Mouse (Mus musculus): Measurements from ENCODE around the gene Qk. TPM values are rescaled to one million over a fixed set of nuclear protein-coding genes. Genes with fewer than 3 reads are reported as not detected.
A peak's percentile ranks its signal among the peaks of the same experiment; 100 is the strongest.

The Qk gene
- polyA plus RNA-seq, 1 experiment, result 278 TPM

DNA sequence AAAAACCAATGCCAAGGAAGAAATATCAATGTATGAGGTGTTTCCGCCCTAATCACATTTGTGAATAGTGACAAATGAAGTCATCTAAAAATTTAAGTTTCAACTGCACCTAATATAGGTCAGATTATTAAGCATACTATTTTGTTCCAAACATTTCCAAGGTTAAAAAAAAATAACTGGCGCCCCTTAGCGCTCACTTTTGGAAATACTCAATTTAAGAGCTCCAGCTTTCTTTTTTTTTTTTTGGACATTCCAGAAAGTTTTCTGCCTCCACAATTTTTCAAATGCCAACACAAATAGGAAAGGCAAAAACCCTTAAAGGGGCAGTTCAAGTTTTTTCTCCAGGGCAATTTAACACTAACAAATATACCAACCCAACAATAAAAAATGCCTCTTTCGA is 2.5 kb downstream of the Qk start:
- WGBS, result 2% methylated on average over 4 of the region's 4 CpGs
- DNase-seq, result peak in 1 of 2 experiments; percentile 71
- TF ChIP-seq POLR2A (IDR thresholded peaks at IDR 0.05; ENCODE audit: borderline replicate concordance, insufficient read depth, low read length) (no peak), CTCF (IDR thresholded peaks at IDR 0.05; ENCODE audit: borderline replicate concordance, insufficient read depth, low read depth, low read length) (peak; percentile 22; the same call in 1 of the 2 replicates)
- Histone ChIP-seq H3K4me1 (ENCODE audit: control insufficient read depth, insufficient read depth, low read length) (peaks cover 5% of the 10 kb centered on the region; the same call in 1 of the 2 replicates), H3K4me3 (replicated peaks; ENCODE audit: insufficient read depth, low read depth, low read length) (peak overlapping the region; percentile 95), H3K27me3 (ENCODE audit: control insufficient read depth, insufficient read depth, low read length) (no peaks in the 10 kb centered on the region), H3K27ac (ENCODE audit: insufficient read depth, low read length) (no peak overlapping the region)

DNA sequence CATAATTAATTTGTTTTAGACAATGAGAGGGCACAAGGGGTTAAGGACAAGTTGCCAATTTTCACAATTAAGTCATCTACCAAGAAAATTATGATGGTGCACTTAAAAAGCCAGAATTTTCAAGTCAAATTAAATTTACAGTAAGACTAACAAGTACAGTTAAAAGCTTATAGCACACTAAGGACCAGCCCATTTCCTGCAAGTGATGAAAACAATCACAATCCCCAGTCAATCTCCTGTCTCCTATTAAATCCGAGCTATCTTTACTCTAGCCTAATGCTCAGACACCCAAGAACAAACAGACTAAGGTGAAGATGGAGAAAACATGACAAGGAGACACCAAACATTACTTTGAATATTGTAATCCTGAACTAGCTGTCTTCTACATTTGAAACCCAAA is 3.2 kb downstream of the Qk start:
- H3K4me3 ChIP-seq (replicated peaks; ENCODE audit: insufficient read depth, low read depth, low read length), result peak overlapping the region; percentile 48
- no peak overlapping the region for H3K27ac ChIP-seq (ENCODE audit: insufficient read depth, low read length)
- no peak for DNase-seq
- H3K4me1 ChIP-seq (ENCODE audit: control insufficient read depth, insufficient read depth, low read length), result peaks cover 5% of the 10 kb centered on the region; the same call in 1 of the 2 replicates
- TF ChIP-seq CTCF (IDR thresholded peaks at IDR 0.05; ENCODE audit: borderline replicate concordance, insufficient read depth, low read depth, low read length) (no peak), POLR2A (IDR thresholded peaks at IDR 0.05; ENCODE audit: borderline replicate concordance, insufficient read depth, low read length) (no peak)
- H3K27me3 ChIP-seq (ENCODE audit: control insufficient read depth, insufficient read depth, low read length), result no peaks in the 10 kb centered on the region
- WGBS, result 6% methylated on average over 1 of the region's 1 CpGs

DNA sequence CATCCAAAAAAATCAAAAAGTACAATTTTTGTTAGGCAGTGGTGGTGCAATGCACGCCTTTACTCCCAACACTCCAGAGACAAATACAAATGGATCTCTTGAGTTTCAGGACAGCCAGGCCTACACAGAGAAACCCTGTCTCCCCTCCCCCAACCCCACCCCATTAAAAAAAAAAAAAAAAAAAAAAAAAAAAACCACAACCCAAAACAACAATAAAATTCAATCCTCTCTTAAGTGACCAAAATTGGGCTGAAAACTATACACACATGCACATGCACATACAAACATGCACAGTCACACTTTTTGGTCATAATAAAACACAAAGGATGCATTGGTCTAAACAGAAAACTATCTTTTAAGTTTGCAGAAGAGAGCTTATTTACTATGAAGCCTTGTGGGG is 9.6 kb downstream of the Qk start:
- TF ChIP-seq POLR2A (IDR thresholded peaks at IDR 0.05; ENCODE audit: borderline replicate concordance, insufficient read depth, low read length) (no peak), CTCF (IDR thresholded peaks at IDR 0.05; ENCODE audit: borderline replicate concordance, insufficient read depth, low read depth, low read length) (no peak)
- 83% methylated on average over 1 of the region's 1 CpGs for WGBS
- H3K27me3 ChIP-seq (ENCODE audit: control insufficient read depth, insufficient read depth, low read length), result no peaks in the 10 kb centered on the region
- peaks cover 9% of the 10 kb centered on the region for H3K4me1 ChIP-seq (ENCODE audit: control insufficient read depth, insufficient read depth, low read length)
- DNase-seq, result no peak
- H3K27ac ChIP-seq (ENCODE audit: insufficient read depth, low read length), result no peak overlapping the region
- no peak overlapping the region for H3K4me3 ChIP-seq (replicated peaks; ENCODE audit: insufficient read depth, low read depth, low read length)

DNA sequence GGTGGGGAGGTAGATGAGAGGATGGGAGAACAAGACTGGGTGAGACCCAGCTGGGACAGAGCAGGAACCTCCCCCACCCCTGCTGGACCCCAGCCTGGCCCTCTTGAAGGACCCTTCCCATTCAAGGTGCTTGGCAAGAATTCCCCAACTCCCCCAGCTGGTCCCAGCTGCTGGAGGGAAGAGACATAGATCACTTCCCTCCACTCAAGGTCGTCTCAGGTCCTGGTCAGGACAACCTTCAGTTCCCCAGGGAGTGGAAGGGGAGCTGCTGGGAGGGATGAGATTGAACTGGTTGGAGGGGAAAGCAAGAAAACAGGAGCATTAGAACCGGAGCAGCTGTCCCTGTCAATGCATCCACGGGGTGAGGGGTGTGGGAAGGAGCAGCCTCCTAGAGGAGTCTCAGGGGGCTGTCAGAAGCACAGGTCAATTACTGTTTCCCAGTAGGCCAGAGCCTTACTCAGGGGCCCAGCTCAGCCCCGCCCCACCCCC is 10.5 kb downstream of the Qk start:
- H3K4me3 ChIP-seq (replicated peaks; ENCODE audit: insufficient read depth, low read depth, low read length), result peak overlapping the region; percentile 10
- WGBS, result 32% methylated on average over 4 of the region's 4 CpGs
- TF ChIP-seq CTCF (IDR thresholded peaks at IDR 0.05; ENCODE audit: borderline replicate concordance, insufficient read depth, low read depth, low read length) (no peak), POLR2A (IDR thresholded peaks at IDR 0.05; ENCODE audit: borderline replicate concordance, insufficient read depth, low read length) (no peak)
- peaks cover 6% of the 10 kb centered on the region for H3K4me1 ChIP-seq (ENCODE audit: control insufficient read depth, insufficient read depth, low read length)
- no peak overlapping the region for H3K27ac ChIP-seq (ENCODE audit: insufficient read depth, low read length)
- no peaks in the 10 kb centered on the region for H3K27me3 ChIP-seq (ENCODE audit: control insufficient read depth, insufficient read depth, low read length)
- no peak for DNase-seq

DNA sequence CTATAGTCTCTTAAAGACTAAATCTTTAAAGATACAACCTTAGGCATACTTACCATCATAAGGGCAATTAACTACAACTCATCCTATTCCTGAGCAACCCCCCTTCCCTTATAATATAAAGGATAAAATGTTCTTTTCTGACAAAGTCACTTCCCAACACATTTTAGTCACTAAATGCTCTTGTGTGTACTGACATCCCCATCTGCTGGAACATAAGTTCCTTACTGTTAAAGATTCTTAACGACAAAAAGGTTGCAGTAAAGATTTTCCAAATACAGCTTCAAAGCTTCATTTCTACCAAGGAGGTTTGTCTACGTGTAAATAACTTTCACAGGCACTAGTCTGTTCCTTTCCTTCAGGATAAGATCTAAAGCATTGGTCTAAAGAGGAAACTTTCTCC is 13.2 kb downstream of the Qk start:
- 31% methylated on average over 2 of the region's 2 CpGs for WGBS
- Histone ChIP-seq H3K27ac (ENCODE audit: insufficient read depth, low read length) (no peak overlapping the region), H3K27me3 (ENCODE audit: control insufficient read depth, insufficient read depth, low read length) (no peaks in the 10 kb centered on the region), H3K4me1 (ENCODE audit: control insufficient read depth, insufficient read depth, low read length) (peaks cover 4% of the 10 kb centered on the region), H3K4me3 (replicated peaks; ENCODE audit: insufficient read depth, low read depth, low read length) (no peak overlapping the region)
- TF ChIP-seq CTCF (IDR thresholded peaks at IDR 0.05; ENCODE audit: borderline replicate concordance, insufficient read depth, low read depth, low read length), result no peak
- TF ChIP-seq POLR2A (IDR thresholded peaks at IDR 0.05; ENCODE audit: borderline replicate concordance, insufficient read depth, low read length), result no peak
- DNase-seq, result no peak

DNA sequence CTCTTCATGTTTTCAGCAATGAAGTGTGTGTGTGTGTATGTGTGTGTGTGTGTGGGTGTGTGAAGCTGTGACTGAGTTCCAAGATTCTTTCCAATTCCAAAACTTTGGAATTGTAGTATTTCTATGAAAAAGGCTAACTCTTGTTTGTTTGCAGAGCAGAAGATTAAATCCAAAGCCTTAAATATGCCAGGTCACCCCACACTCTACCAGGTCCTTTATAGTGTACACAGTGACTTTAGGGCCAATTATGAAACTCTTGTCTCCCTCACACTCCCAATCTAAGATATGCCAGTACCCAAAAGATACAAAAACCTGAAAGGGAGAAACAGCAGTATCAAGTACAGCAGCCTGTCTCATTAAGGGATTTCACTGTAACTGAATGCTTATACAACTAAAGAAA is 15.7 kb downstream of the Qk start:
- no peak for DNase-seq
- no peaks in the 10 kb centered on the region for H3K27me3 ChIP-seq (ENCODE audit: control insufficient read depth, insufficient read depth, low read length)
- H3K27ac ChIP-seq (ENCODE audit: insufficient read depth, low read length), result no peak overlapping the region
- TF ChIP-seq POLR2A (IDR thresholded peaks at IDR 0.05; ENCODE audit: borderline replicate concordance, insufficient read depth, low read length) (no peak), CTCF (IDR thresholded peaks at IDR 0.05; ENCODE audit: borderline replicate concordance, insufficient read depth, low read depth, low read length) (no peak)
- H3K4me1 ChIP-seq (ENCODE audit: control insufficient read depth, insufficient read depth, low read length), result peaks cover under 1% of the 10 kb centered on the region
- H3K4me3 ChIP-seq (replicated peaks; ENCODE audit: insufficient read depth, low read depth, low read length), result no peak overlapping the region

DNA sequence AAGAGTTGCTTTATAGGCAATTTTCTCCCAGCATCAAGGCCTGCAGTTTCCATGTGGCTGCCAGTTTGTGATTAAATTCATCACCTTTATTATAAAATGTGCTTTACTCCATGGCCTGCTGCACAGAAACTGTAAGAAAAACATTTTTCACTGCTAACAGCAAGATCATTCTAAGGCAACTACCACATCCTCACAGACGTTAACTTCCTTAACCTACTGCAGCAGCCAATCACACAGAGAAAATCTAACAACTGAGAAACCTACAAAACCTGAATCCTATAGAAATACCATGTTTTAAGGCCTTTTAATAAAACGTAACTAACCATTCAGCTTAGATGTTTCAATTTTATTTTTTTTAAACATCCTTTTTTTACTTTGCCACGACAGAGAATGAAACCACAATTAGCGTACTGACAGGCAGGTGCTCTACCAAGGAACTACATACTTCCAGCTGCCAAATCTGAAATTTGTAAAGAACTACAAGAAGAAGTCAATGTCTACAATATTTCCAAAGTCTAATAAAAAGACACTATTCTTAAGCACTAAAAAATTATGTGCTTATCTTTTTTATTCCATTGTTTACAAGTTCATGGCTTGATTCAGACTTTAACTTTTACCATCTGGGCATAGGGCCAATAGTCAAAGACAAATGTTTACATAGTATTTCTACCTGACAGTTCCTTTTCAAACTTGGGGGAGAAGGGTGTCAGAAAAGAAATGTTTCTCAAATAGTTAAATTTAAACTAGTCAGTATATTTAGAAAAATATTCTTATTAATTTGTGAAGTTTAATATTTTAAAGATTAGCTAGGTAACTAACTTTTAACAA is 18.5 kb downstream of the Qk start:
- Histone ChIP-seq H3K27me3 (ENCODE audit: control insufficient read depth, insufficient read depth, low read length) (no peaks in the 10 kb centered on the region), H3K27ac (ENCODE audit: insufficient read depth, low read length) (no peak overlapping the region), H3K4me3 (replicated peaks; ENCODE audit: insufficient read depth, low read depth, low read length) (no peak overlapping the region), H3K4me1 (ENCODE audit: control insufficient read depth, insufficient read depth, low read length) (no peaks in the 10 kb centered on the region)
- DNase-seq, result no peak
- no peak for TF ChIP-seq POLR2A (IDR thresholded peaks at IDR 0.05; ENCODE audit: borderline replicate concordance, insufficient read depth, low read length)
- no peak for TF ChIP-seq CTCF (IDR thresholded peaks at IDR 0.05; ENCODE audit: borderline replicate concordance, insufficient read depth, low read depth, low read length)
- WGBS, result 45% methylated on average over 4 of the region's 4 CpGs

DNA sequence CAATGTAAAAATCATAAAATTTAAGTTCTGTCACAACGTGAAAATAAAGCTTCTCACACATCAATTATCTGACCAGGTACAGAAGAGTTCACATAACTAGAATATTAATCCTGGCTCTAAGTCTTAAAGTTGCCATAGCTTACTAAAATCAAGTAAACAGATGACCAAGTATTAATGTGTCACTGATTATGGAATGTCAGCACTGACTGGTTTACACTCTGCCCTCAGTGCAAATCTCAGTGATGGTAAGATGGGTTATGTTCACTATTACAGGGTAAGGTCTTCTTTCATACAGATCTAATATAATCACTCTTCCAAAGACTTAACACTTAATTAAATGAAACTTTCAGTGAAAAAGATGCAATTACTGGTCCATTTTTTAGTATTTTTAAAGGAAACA is 20.3 kb downstream of the Qk start:
- DNase-seq, result no peak
- H3K27ac ChIP-seq (ENCODE audit: insufficient read depth, low read length), result no peak overlapping the region
- H3K4me1 ChIP-seq (ENCODE audit: control insufficient read depth, insufficient read depth, low read length), result no peaks in the 10 kb centered on the region
- H3K4me3 ChIP-seq (replicated peaks; ENCODE audit: insufficient read depth, low read depth, low read length), result no peak overlapping the region
- WGBS, result 65% methylated on average over 1 of the region's 1 CpGs
- TF ChIP-seq POLR2A (IDR thresholded peaks at IDR 0.05; ENCODE audit: borderline replicate concordance, insufficient read depth, low read length) (no peak), CTCF (IDR thresholded peaks at IDR 0.05; ENCODE audit: borderline replicate concordance, insufficient read depth, low read depth, low read length) (no peak)
- H3K27me3 ChIP-seq (ENCODE audit: control insufficient read depth, insufficient read depth, low read length), result no peaks in the 10 kb centered on the region

All from cerebellum, adult 2 months (tissue).